Mouse (Mus musculus) midbrain, embryonic 14.5 days (tissue): ENCODE results near the gene Rnf26. TPM values are rescaled to one million over a fixed set of nuclear protein-coding genes. Genes with fewer than 3 reads are reported as not detected.

Experiments
- ATAC-seq: fragments of 200-750 bp; cut with Nextera tagmentation; 2 replicates; pipeline ENCODE4 v1.8.0; 2017; ENCODE audit warnings: moderate number of reproducible peaks, moderate library complexity; ENCODE audit not compliant: low FRiP score, low TSS enrichment
- DNase-seq: peaks from one replicate; pipeline ENCODE4 v3.0.0-alpha.2; 2015
- H3K27ac ChIP-seq: fragments of 300-500 bp; sonication (generic); replicated peaks from 2 replicates; pipeline ENCODE4 v1.5.1; 2014; ENCODE audit warnings: mild to moderate bottlenecking, low read depth, low read length, moderate library complexity
- H3K27me3 ChIP-seq: fragments of 300-500 bp; sonication (generic); 2 replicates; pipeline ENCODE4 v1.6.1; 2014; ENCODE audit warnings: low read length, control low read depth, mixed read lengths; ENCODE audit not compliant: control insufficient read depth, insufficient read depth
- H3K36me3 ChIP-seq: fragments of 300-500 bp; sonication (generic); 2 replicates; pipeline ENCODE4 v1.6.1; 2014; ENCODE audit warnings: low read length, control low read depth; ENCODE audit not compliant: control insufficient read depth, insufficient read depth
- H3K4me1 ChIP-seq: fragments of 300-500 bp; sonication (generic); 2 replicates; pipeline ENCODE4 v1.6.1; 2014; ENCODE audit warnings: mild to moderate bottlenecking, antibody characterized with exemption, low read length, control low read depth; ENCODE audit not compliant: control insufficient read depth, insufficient read depth
- H3K4me2 ChIP-seq: fragments of 300-500 bp; sonication (generic); 2 replicates; pipeline ENCODE4 v1.6.1; 2014; ENCODE audit warnings: mild to moderate bottlenecking, low read length, moderate library complexity
- H3K4me3 ChIP-seq: fragments of 300-500 bp; sonication (generic); replicated peaks from 2 replicates; pipeline ENCODE4 v1.5.1; 2014; ENCODE audit warnings: low read depth, low read length
- H3K9ac ChIP-seq: fragments of 300-500 bp; sonication (generic); replicated peaks from 2 replicates; pipeline ENCODE4 v1.6.1; 2014; ENCODE audit warnings: mild to moderate bottlenecking, low read length, moderate library complexity
- H3K9me3 ChIP-seq: fragments of 300-500 bp; sonication (generic); 2 replicates; pipeline ENCODE4 v1.6.1; 2016; ENCODE audit warnings: low read length, control low read depth, mixed read lengths; ENCODE audit not compliant: control insufficient read depth
- WGBS: fragments of 180-500 bp; shearing (Covaris S2); extraction: QIAGEN DNeasy Blood & Tissue Kit; methylation state at CpG from one replicate; pipeline ENCODE4 v1.1.7; 2014; 5-methylcytosine and 5-hydroxymethylcytosine counted together
- polyA plus RNA-seq: library from polyadenylated mRNA; unstranded; fragments of >200 nt; fragmentation: Nextera tagmentation; extraction: Ambion mirVana; gene quantifications from 2 replicates; pipeline ENCODE4 v1.2.1, GENCODE M21; 2014

The Rnf26 gene
- polyA plus RNA-seq, 1 experiment from 2014 or later, result 29.9 TPM

- no peak for ATAC-seq
- Histone ChIP-seq H3K4me2 (no peak overlapping the region), H3K27ac (no peak overlapping the region), H3K9me3 (no peaks in the 10 kb centered on the region), H3K4me3 (no peak overlapping the region), H3K27me3 (no peaks in the 10 kb centered on the region), H3K9ac (no peak overlapping the region), H3K4me1 (peaks cover 17% of the 10 kb centered on the region), H3K36me3 (no peaks in the 10 kb centered on the region)
- WGBS, result 89% methylated on average over 11 of the region's 11 CpGs
- DNase-seq, result no peak
These were observed 35.9 kb downstream of the Rnf26 start for GRCm38 (mm10) chr9:44077266-44077910.

- H3K27me3 ChIP-seq, result no peaks in the 10 kb centered on the region
- H3K9me3 ChIP-seq, result no peaks in the 10 kb centered on the region
- 11% methylated on average over 5 of the region's 5 CpGs for WGBS
- H3K9ac ChIP-seq, result no peak overlapping the region
- H3K4me3 ChIP-seq, result no peak overlapping the region
- DNase-seq (peak; percentile 79), ATAC-seq (no peak)
- H3K4me2 ChIP-seq, result no peak overlapping the region
- H3K27ac ChIP-seq, result no peak overlapping the region
- H3K36me3 ChIP-seq, result no peaks in the 10 kb centered on the region
- peaks cover 23% of the 10 kb centered on the region for H3K4me1 ChIP-seq
These were observed 36.6 kb downstream of the Rnf26 start for GRCm38 (mm10) chr9:44076764-44077120.

- Histone ChIP-seq H3K4me3 (no peak overlapping the region), H3K9ac (no peak overlapping the region), H3K4me2 (no peak overlapping the region), H3K27me3 (no peaks in the 10 kb centered on the region), H3K4me1 (peaks cover 26% of the 10 kb centered on the region), H3K27ac (no peak overlapping the region), H3K9me3 (no peaks in the 10 kb centered on the region), H3K36me3 (no peaks in the 10 kb centered on the region)
- 69% methylated on average over 16 of the region's 16 CpGs for WGBS
- ATAC-seq (no peak), DNase-seq (no peak)
These were observed 37.1 kb downstream of the Rnf26 start for GRCm38 (mm10) chr9:44075996-44076763.

GRCm38 (mm10) chr9:44075276-44075995 lies 37.9 kb downstream of the Rnf26 start:
- Histone ChIP-seq H3K4me3 (no peak overlapping the region), H3K9me3 (no peaks in the 10 kb centered on the region), H3K27ac (no peak overlapping the region), H3K9ac (no peak overlapping the region), H3K36me3 (no peaks in the 10 kb centered on the region), H3K4me1 (peaks cover 26% of the 10 kb centered on the region), H3K4me2 (no peak overlapping the region), H3K27me3 (no peaks in the 10 kb centered on the region)
- DNase-seq (no peak), ATAC-seq (no peak)
- 72% methylated on average over 24 of the region's 24 CpGs for WGBS

GRCm38 (mm10) chr9:44074395-44075275 lies 38.7 kb downstream of the Rnf26 start:
- Histone ChIP-seq H3K36me3 (no peaks in the 10 kb centered on the region), H3K27me3 (no peaks in the 10 kb centered on the region; the same call in 1 of the 2 replicates), H3K4me3 (no peak overlapping the region), H3K4me1 (peaks cover 26% of the 10 kb centered on the region), H3K4me2 (no peak overlapping the region), H3K27ac (no peak overlapping the region), H3K9me3 (no peaks in the 10 kb centered on the region), H3K9ac (no peak overlapping the region)
- DNase-seq (no peak), ATAC-seq (no peak)
- WGBS, result 67% methylated on average over 9 of the region's 9 CpGs

GRCm38 (mm10) chr9:44073115-44073514 lies 40.2 kb downstream of the Rnf26 start:
- ATAC-seq, result no peak
- Histone ChIP-seq H3K4me3 (no peak overlapping the region), H3K27me3 (no peaks in the 10 kb centered on the region; the same call in 1 of the 2 replicates), H3K36me3 (no peaks in the 10 kb centered on the region), H3K9me3 (no peaks in the 10 kb centered on the region), H3K27ac (0 out of 2 replicates have a peak overlapping the region, but pooled peaks have one; percentile 5), H3K4me2 (no peak overlapping the region; the same call in 1 of the 2 replicates), H3K9ac (no peak overlapping the region), H3K4me1 (peaks cover 19% of the 10 kb centered on the region)
- 43% methylated on average over 5 of the region's 5 CpGs for WGBS
- DNase-seq, result no peak

GRCm38 (mm10) chr9:44072599-44072915 lies 40.8 kb downstream of the Rnf26 start:
- Histone ChIP-seq H3K4me3 (no peak overlapping the region), H3K4me2 (peak overlapping the region; percentile 30; the same call in 1 of the 2 replicates), H3K4me1 (peaks cover 19% of the 10 kb centered on the region), H3K36me3 (no peaks in the 10 kb centered on the region), H3K27ac (peak overlapping the region; percentile 64), H3K9me3 (no peaks in the 10 kb centered on the region), H3K9ac (no peak overlapping the region), H3K27me3 (no peaks in the 10 kb centered on the region; the same call in 1 of the 2 replicates)
- 0 out of 2 replicates have a peak, but pooled peaks have one; percentile 51 for ATAC-seq
- peak; percentile 53 for DNase-seq
- WGBS, result 15% methylated on average over 4 of the region's 4 CpGs
